Mouse (Mus musculus) frontal cortex, postnatal 10 days (tissue): Measurements from ENCODE around the gene Mslnl.

Experiments used
- DNase-seq, 2 experiments: peaks; one replicate each; pipeline ENCODE4 v3.0.0; 2022; ENCODE audit warnings: low spot score in 2 of 2, mixed read lengths in 1 of 2

The Mslnl gene

GRCm38 (mm10) chr17:25785281-25785745 is 49.5 kb downstream of the Mslnl start, which contains the start of gene Haghl:
Gene Haghl, minus strand, starts transcription at chr17:25785673.
- peak; percentile 90 to 95 for DNase-seq

GRCm38 (mm10) chr17:25786280-25786679 is 50.4 kb downstream of the Mslnl start, which contains the start of gene Ccdc78:
Gene Ccdc78, plus strand, starts transcription at chr17:25786580.
- no peak for DNase-seq

DNA sequence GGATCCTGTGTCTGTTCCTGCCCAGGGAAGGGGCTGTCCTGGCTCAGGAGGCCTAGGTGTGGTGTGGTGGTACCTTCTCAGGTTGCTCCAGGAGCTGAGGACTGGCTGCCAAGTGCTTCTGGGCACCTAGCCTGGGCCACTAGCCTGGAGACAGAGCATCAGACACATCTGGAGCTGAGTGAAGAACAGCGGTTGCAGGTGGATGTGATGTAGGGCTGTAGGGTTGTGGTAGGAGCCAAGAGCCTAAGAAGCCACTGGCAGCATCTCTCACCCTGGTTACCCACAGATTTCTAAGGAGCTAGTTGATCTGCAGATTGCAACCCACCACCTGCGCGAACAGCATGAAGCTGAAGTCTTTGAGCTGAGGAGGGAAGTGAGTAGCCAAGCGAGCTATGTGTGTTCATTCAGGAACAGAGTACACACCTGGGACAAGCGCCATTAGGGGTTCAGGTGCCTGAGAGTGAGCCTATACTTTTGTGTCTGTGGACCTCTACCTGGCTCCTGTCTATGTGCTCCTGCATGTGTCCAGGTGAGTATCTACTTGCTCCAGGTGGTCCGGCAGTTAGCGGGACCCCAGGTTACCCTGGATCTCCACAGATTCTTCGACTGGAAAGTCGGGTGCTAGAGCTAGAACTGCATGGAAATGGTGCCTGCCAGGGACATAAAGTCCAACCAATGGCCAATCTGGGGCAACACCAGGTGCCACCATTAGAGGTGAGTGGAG is 51.1 kb downstream of the Mslnl start:
- no peak for DNase-seq

GRCm38 (mm10) chr17:25791320-25791842 is 55.5 kb downstream of the Mslnl start:
- DNase-seq, result no peak

DNA sequence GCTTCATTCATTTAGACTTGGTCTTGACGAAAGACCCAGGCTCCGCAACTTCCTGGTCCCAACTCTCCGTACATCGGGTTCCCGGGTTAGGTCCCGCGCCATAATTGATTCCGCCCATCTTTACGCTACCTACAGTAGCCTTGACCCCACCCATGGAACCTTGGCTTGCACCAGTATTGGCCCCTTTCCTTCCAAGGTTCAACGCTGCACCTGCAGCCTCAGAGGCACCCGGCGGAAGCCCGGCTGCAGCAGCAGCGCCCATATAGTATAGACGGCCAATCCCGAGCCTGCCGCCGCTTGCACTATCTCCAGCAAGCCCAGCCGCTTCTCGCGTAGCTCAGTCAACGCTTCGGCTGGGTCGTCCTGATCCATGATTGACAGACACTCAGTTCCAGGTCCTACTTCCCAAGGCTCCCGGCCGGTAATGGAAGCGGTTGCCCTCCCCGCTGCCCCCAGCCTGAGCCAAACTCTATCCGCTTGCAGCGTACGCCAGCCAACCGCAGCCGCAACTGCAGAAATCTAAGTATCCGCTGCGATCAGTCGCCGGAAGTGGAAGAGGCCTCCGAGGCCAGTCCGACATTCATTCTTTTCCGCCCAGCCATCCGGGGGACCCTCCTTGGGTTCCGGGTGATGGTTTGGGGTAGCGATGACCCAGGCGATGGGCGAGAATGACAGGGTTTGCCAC is 56.1 kb downstream of the Mslnl start:
- DNase-seq, result peak; percentile 72 to 83

GRCm38 (mm10) chr17:25792615-25793014 is 56.8 kb downstream of the Mslnl start, which contains the start of gene Fam173a:
Gene Fam173a, minus strand, starts transcription at chr17:25792901.
- DNase-seq, result peak; percentile 76 to 79

GRCm38 (mm10) chr17:25794197-25794596 is 58.4 kb downstream of the Mslnl start:
- no peak for DNase-seq

GRCm38 (mm10) chr17:25794998-25795397 is 59.2 kb downstream of the Mslnl start:
- no peak for DNase-seq

DNA sequence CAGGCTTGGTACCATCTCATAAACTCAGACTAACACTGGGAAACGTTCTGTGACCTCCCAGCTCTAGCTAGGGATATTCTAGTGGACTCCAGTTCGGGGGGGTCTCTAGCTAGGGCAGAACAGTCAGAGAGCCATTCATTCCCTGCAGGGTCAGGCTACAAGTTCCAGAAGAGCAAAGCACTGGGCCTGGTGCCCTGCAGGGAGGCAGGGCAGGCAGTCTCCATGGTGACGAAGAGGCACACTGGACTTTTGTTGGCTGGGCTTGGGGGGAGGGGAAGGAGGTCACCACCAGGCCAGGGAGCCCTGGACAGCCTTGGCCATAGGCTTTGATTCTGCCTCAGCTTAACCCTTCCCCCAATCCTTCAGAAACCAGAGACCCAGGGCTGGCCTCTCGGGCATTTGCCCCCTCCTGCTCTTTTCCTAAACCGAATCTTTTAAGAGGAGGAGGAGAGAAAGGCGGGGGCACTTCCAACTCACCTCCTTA is 59.8 kb downstream of the Mslnl start, which contains the start of gene AC134908.4:
Gene AC134908.4, minus strand, starts transcription at position 51 of the 484 bp plus-strand sequence.
- peak; percentile 61 to 74 for DNase-seq

- no peak for DNase-seq
Observed at GRCm38 (mm10) chr17:25796211-25796771, 60.4 kb downstream of the Mslnl start.

DNA sequence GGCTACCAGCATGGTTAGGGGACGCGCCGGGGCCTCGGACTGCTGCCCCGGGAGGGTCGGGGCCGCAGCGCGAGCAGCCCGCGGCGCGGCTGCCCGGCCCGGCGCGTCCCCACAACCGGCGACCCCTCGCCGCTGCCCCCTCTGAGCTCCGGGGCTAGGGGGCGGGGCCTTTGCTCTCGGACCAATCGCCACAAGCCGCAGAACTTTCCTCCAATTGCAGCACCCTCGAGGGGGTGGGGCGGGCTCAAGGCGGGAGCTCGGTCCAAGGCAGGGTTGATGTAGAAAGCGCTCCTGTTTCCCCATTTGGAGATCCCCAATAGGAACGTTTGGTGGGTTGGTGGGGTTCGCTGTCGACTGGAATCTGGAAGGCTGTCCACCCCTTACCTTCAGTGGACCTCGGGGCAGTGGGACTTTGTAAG is 61.1 kb downstream of the Mslnl start, which contains the start of gene Metrn:
Gene Metrn, minus strand, starts transcription at position 186 of the 419 bp plus-strand sequence.
- peak; percentile 78 to 83 for DNase-seq
